ENCODE assay signal across 31 mouse cellular contexts in genomic region chr11:32253121-32253520, GRCm38 (mm10). TPM values are rescaled to one million over a fixed set of nuclear protein-coding genes. Genes with fewer than 3 reads are reported as not detected.
DNase-seq lines count a peak whose midpoint lies in the region; ATAC-seq and TF ChIP-seq lines count a peak whose summit lies in the region.
"Had no signal": no experiment of that assay in that cellular context is flagged by ENCODE, and none has a peak within 500 bp of the region (broad histone marks: within the 10 kb centered on the region; RNA-seq: fewer than 3 reads in every experiment).

No protein-coding gene starts in this region.

- ATAC-seq in liver, embryonic 16.5 days (ENCODE audit: low read depth): no peak
- ATAC-seq: intestine, postnatal 0 days; midbrain, embryonic 15.5 days had no signal

- H3K27me3 ChIP-seq in C2C12 (ENCODE audit: control insufficient read depth, insufficient read depth, insufficient read length): no peaks in the 10 kb centered on the region
- no peaks in the 10 kb centered on the region for H3K27me3 ChIP-seq in liver, embryonic 16.5 days (ENCODE audit: control insufficient read depth, insufficient read depth, low read depth, low read length)
- H3K27me3 ChIP-seq: embryonic facial prominence, embryonic 15.5 days; forebrain, embryonic 12.5 days; limb, embryonic 13.5 days; midbrain, embryonic 15.5 days had no signal

- no peak overlapping the region for H3K4me2 ChIP-seq in liver, embryonic 16.5 days (ENCODE audit: low read depth, low read length)
- H3K4me2 ChIP-seq: embryonic facial prominence, embryonic 15.5 days; forebrain, embryonic 12.5 days; hindbrain, embryonic 14.5 days; limb, embryonic 13.5 days; lung, embryonic 14.5 days; midbrain, embryonic 15.5 days had no signal

- peak overlapping the region; percentile 7 for H3K9ac ChIP-seq in liver, embryonic 16.5 days (ENCODE audit: low read depth, low read length)
- H3K9ac ChIP-seq: embryonic facial prominence, embryonic 15.5 days; forebrain, embryonic 12.5 days; hindbrain, embryonic 14.5 days; limb, embryonic 13.5 days; lung, embryonic 14.5 days; midbrain, embryonic 15.5 days had no signal

- H3K9me3 ChIP-seq in liver, embryonic 16.5 days (replicated peaks; ENCODE audit: control insufficient read depth, low read length): no peaks in the 10 kb centered on the region
- H3K9me3 ChIP-seq: embryonic facial prominence, embryonic 10.5 days; embryonic facial prominence, embryonic 15.5 days; forebrain, embryonic 12.5 days; heart, embryonic 10.5 days; limb, embryonic 13.5 days; midbrain, embryonic 10.5 days; midbrain, embryonic 15.5 days had no signal

- 94% methylated on average over 1 of the region's 1 CpGs for WGBS in liver, embryonic 16.5 days (ENCODE audit: insufficient replicate concordance)

- no peak overlapping the region for H3K4me3 ChIP-seq in C2C12 (ENCODE audit: insufficient read depth, poor library complexity, severe bottlenecking)
- H3K4me3 ChIP-seq in liver, embryonic 16.5 days (ENCODE audit: low read depth, low read length): no peak overlapping the region
- H3K4me3 ChIP-seq: embryonic facial prominence, embryonic 10.5 days; embryonic facial prominence, embryonic 15.5 days; forebrain, embryonic 12.5 days; heart, embryonic 10.5 days; limb, embryonic 13.5 days; midbrain, embryonic 10.5 days; midbrain, embryonic 15.5 days had no signal

- peaks cover 50% of the 10 kb centered on the region for H3K36me3 ChIP-seq in C2C12 (ENCODE audit: control insufficient read depth, insufficient read depth)
- peaks cover 19% of the 10 kb centered on the region for H3K36me3 ChIP-seq in liver, embryonic 16.5 days (ENCODE audit: control insufficient read depth, insufficient read depth)

- no peak for TF ChIP-seq CTCF in C2C12 (IDR thresholded peaks at IDR 0.05; ENCODE audit: control insufficient read depth, insufficient read depth, insufficient read length)

- H3ac ChIP-seq in C2C12 (ENCODE audit: control insufficient read depth, insufficient read length, low read depth): no peak overlapping the region

- no peaks in the 10 kb centered on the region for H3K79me3 ChIP-seq in C2C12 (ENCODE audit: low read depth)

- H3K79me2 ChIP-seq in C2C12 (ENCODE audit: control insufficient read depth, insufficient read depth): peaks cover 17% of the 10 kb centered on the region

- DNase-seq in cerebellum, adult 9-10 months: peak; percentile 52
- DNase-seq in cerebellum, postnatal 4 days (ENCODE audit: low spot score in 2 of 2): no peak
- DNase-seq in cerebellum, postnatal 25 days: peak; percentile 14 to 49
- DNase-seq in adrenal gland, adult 8-10 months: no peak
- no peak for DNase-seq in layer of hippocampus, adult 18-20 months (ENCODE audit: low spot score in 2 of 2)
- DNase-seq: adrenal gland, postnatal 36 days; gastrocnemius, postnatal 14 days; kidney, adult 9 months; kidney, postnatal 14 days; lung, embryonic 14.5 days; lung, postnatal 14 days; spleen, adult 18-20 months; thymus, postnatal 14 days had no signal

- peak overlapping the region; percentile 97 for H3K27ac ChIP-seq in liver, embryonic 16.5 days (ENCODE audit: low read length)
- H3K27ac ChIP-seq: embryonic facial prominence, embryonic 10.5 days; embryonic facial prominence, embryonic 15.5 days; forebrain, embryonic 12.5 days; hindbrain, embryonic 14.5 days; limb, embryonic 13.5 days; midbrain, embryonic 10.5 days; midbrain, embryonic 15.5 days had no signal

- peaks cover 80% of the 10 kb centered on the region for H3K4me1 ChIP-seq in liver, embryonic 16.5 days (ENCODE audit: control insufficient read depth, low read depth, low read length)
- H3K4me1 ChIP-seq: embryonic facial prominence, embryonic 10.5 days; embryonic facial prominence, embryonic 15.5 days; forebrain, embryonic 12.5 days; limb, embryonic 13.5 days; midbrain, embryonic 10.5 days; midbrain, embryonic 15.5 days had no signal

TF ChIP-seq in C2C12, 6 proteins besides CTCF, POLR2A, EP300 and RAD21:
- no peak for TF ChIP-seq CEBPB (IDR thresholded peaks at IDR 0.05; ENCODE audit: low read depth)
- no peak for TF ChIP-seq MAX (IDR thresholded peaks at IDR 0.05)
- peak; percentile 78 for TF ChIP-seq MYOD1 (IDR thresholded peaks at IDR 0.05; ENCODE audit: control insufficient read depth, insufficient read length, low read depth)

RNA-seq across cellular contexts. Expression of gene Nprl3, which starts 14.4 kb away (rescaled TPM):
- 34.0 TPM for polyA plus RNA-seq in C2C12 (2012; fragmentation: generic; extraction: Trizol)
- 30.8 and 31.5 TPM in 2 replicates for polyA plus RNA-seq in liver, embryonic 16.5 days (2015; fragmentation: Nextera tagmentation; extraction: Ambion mirVana)
- total RNA-seq in adrenal gland, adult 8-10 months (2022): 100 to 1,000 TPM in 2 of 4 experiments, 10 to 100 TPM in 2; 72.8 to 122 (median 105) TPM
- 10 to 100 TPM; 48.6 to 49.0 TPM for total RNA-seq in layer of hippocampus, adult 18-20 months (2021)

RNA-seq across cellular contexts. Expression of gene Hba-x, which starts 23.1 kb away (rescaled TPM):
- not detected for polyA plus RNA-seq in C2C12 (2012; fragmentation: generic; extraction: Trizol)
- 43.7 and 47.4 TPM in 2 replicates for polyA plus RNA-seq in liver, embryonic 16.5 days (2015; fragmentation: Nextera tagmentation; extraction: Ambion mirVana)
- total RNA-seq in adrenal gland, adult 8-10 months (2022): not detected
- not detected for total RNA-seq in layer of hippocampus, adult 18-20 months (2021)
- total RNA-seq: adrenal gland, adult 18-20 months; adrenal gland, postnatal 36 days; gastrocnemius, postnatal 14 days; granulocyte monocyte progenitor cell, adult 5-6 weeks; hematopoietic stem cell, adult 5-6 weeks; layer of hippocampus, postnatal 25 days; left cerebral cortex, adult 8-10 months; left cerebral cortex, postnatal 36 days; neutrophil, adult 5-6 weeks had no signal

RNA-seq across cellular contexts. Expression of gene Mpg, which starts 26.8 kb away (rescaled TPM):
- polyA plus RNA-seq in C2C12 (2012; fragmentation: generic; extraction: Trizol): 19.9 TPM
- 18.5 and 19.6 TPM in 2 replicates for polyA plus RNA-seq in liver, embryonic 16.5 days (2015; fragmentation: Nextera tagmentation; extraction: Ambion mirVana)
- 10 to 100 TPM; 18.2 to 41.0 (median 33.3) TPM for total RNA-seq in adrenal gland, adult 8-10 months (2022)
- 10 to 100 TPM; 16.2 to 16.3 TPM for total RNA-seq in layer of hippocampus, adult 18-20 months (2021)

RNA-seq across cellular contexts. Expression of gene Hba-a1, which starts 30.2 kb away (rescaled TPM):
- 12.1 TPM for polyA plus RNA-seq in C2C12 (2012; fragmentation: generic; extraction: Trizol)
- 72,809 and 72,929 TPM in 2 replicates for polyA plus RNA-seq in liver, embryonic 16.5 days (2015; fragmentation: Nextera tagmentation; extraction: Ambion mirVana)
- 1,000 to 10,000 TPM in 1 of 4 experiments, 100 to 1,000 TPM in 3; 803 to 2,295 (median 899) TPM for total RNA-seq in adrenal gland, adult 8-10 months (2022)
- 100 to 1,000 TPM; 298 to 318 TPM for total RNA-seq in layer of hippocampus, adult 18-20 months (2021)

RNA-seq across cellular contexts. Expression of gene Rhbdf1, which starts 31.0 kb away (rescaled TPM):
- 40.6 TPM for polyA plus RNA-seq in C2C12 (2012; fragmentation: generic; extraction: Trizol)
- 5.8 and 6.5 TPM in 2 replicates for polyA plus RNA-seq in liver, embryonic 16.5 days (2015; fragmentation: Nextera tagmentation; extraction: Ambion mirVana)
- total RNA-seq in adrenal gland, adult 8-10 months (2022): 10 to 100 TPM; 24.5 to 40.0 (median 33.1) TPM
- total RNA-seq in layer of hippocampus, adult 18-20 months (2021): 10 to 100 TPM; 10.3 to 14.5 TPM
- total RNA-seq: granulocyte monocyte progenitor cell, adult 5-6 weeks had no signal

Comparison
In these comparisons a context has a peak if more than half of its experiments do, and no peak if none do; other contexts are left out.
1. DNase-seq: peak in cerebellum, adult 9-10 months (single experiment) and cerebellum, postnatal 25 days (2 of 2); none in cerebellum, postnatal 4 days (0 of 2), adrenal gland, adult 8-10 months (single experiment) and layer of hippocampus, adult 18-20 months (0 of 2).